Mouse (Mus musculus) gonadal fat pad, adult 2 months (tissue): ENCODE data around the gene Fscn3. TPM values are rescaled to one million over a fixed set of nuclear protein-coding genes. Genes with fewer than 3 reads are reported as not detected.
A peak's percentile ranks its signal among the peaks of the same experiment; 100 is the strongest.

Source experiments
- DNase-seq: peaks from one replicate; pipeline ENCODE4 v3.0.0-alpha.2; 2012; ENCODE audit warnings: low read depth
- polyA plus RNA-seq: library from polyadenylated mRNA; depleted of rRNA; stranded (reverse); fragments of >200 nt; gene quantifications from 2 replicates; pipeline ENCODE4 v1.2.3, GENCODE M21; 2012; rRNA removed

Gene Fscn3
- 2.7 and 4.6 TPM in 2 replicates for polyA plus RNA-seq

GRCm38 (mm10) chr6:28427096-28427839 is at the start of gene Fscn3:
Gene Fscn3, plus strand, starts transcription at chr6:28427789.
- DNase-seq: no peak

GRCm38 (mm10) chr6:28381983-28382382 is 45.6 kb upstream of the Fscn3 start:
- DNase-seq: no peak

DNA sequence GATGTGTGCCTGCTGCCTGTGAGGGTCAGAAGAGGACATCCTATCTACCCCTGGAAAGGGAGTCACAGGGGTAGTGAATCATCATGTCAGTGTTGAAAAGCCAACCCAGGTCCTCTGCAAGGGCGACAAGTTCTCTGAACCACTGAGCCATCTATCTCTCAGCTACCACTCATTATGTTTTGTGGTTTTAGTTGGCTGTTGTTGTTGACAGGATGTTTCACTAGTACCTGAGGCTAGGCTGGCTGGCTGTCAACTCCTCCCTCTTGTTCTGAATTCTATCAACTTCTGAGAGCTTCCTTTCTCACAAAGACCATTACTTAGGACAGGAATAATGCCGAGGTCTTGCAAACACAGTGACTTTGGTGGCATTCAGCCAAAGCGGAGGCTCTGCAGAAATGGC is 42.4 kb upstream of the Fscn3 start:
- DNase-seq: no peak

GRCm38 (mm10) chr6:28389038-28389437 is 38.6 kb upstream of the Fscn3 start:
- no peak for DNase-seq

DNA sequence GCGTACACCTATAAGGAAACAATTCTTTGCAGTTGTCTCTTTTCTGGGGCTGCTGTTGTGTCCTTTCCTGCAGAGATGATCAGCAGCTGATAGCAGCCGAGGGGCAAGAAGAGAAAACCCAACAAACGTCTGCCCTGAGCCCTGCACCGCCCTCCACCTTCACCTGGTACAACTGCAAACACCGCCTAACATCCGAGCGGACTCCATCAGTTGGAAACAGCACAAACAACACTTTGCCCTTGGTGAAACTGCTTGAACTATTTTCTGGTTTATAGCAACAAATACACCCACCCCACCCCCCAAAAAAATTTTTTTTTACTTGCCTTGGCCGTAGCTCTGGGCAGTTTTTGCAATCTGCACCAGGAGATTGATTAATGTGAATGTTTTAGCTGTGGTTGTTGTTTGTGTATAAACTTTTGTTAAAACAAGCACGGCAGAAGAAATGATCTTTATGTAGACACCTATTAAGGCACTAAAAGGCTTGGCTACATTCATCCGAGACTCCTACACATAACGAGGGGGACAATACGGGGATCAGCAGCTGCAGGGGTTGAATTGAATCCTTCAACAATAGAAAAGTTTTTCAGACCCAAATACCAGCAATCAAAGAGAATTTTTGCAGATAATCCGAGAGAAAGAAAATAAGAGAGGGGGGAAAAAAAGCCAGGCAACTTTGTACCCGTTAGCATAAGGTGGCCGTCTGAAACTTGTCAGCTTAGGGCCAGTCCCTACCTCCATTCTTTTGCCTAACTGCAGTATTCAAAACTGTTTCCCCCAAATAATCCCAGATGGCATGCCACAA is 31.3 kb upstream of the Fscn3 start:
- DNase-seq: no peak

DNA sequence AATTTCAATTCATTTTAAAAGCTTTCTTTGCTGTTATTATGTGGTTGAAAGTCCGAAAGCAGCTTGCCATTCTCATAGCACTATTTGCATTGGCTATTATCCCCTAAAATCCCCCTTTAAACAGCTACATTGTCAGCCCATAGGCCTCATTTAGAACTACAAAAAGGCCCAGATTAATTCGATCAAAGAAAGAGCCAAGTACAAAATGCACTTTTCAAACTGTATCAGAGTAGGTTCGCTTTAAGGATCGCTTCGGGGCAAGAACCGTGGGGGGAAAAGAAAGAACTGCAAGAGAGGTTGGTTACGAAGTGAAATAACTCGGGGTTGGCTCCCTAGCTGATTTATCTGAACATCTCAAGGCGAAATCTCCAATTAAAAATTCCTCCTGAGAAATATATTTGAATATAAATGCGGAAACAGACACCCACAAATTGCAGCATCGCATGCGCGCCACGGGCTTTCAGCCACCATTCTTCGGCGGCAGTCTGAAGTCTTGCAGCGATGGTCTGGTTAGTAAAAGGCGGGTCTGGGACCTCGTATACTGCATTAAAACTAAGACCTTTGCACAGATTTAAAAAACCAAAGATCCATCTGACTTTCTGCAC is 30.6 kb upstream of the Fscn3 start:
- no peak for DNase-seq

- no peak for DNase-seq
These were observed 29.8 kb upstream of the Fscn3 start, which contains the start of gene Zfp800 for GRCm38 (mm10) chr6:28397681-28398203. Gene Zfp800, minus strand, starts transcription at chr6:28398005.

GRCm38 (mm10) chr6:28398726-28399125 is 28.9 kb upstream of the Fscn3 start:
- no peak for DNase-seq

DNA sequence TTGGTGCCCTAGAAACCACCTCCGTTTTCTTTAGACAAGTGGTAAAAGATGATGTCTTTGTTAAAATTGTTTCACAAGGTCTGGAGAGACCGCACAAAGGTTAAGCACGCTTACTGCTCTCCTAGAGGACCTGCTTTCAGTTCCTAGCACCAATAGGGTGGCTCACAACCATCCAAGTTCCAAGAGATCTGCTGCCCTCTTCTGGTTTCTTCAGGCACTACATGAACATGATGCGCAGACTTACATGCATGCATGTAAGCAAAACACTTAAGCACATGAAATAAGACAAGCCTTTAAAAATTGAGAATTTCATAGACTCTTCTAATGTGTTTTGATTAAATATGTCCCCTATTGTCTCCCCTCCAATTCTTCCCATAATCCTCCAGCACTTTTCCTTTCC is 27.8 kb upstream of the Fscn3 start:
- no peak for DNase-seq

GRCm38 (mm10) chr6:28410053-28410452 is 17.5 kb upstream of the Fscn3 start:
- no peak for DNase-seq

DNA sequence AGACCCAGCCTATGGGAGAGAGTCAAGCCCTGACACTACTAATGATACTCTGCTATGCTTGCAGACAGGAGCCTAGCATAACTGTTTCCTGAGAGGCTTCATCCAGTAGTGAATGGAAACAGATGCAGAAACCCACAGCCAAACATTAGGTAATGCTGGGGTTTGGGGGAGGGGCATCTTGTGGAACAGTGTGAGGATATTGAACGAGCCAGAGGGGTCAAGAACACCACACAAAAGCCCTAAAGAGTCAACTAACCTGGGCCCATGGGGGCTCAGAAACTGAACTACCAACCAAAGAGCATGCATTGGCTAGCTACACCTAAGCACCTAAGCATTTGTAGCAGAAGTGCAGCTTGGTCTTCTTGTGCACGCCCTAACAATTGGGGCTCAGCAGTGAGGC is 16.4 kb upstream of the Fscn3 start:
- DNase-seq: no peak

DNA sequence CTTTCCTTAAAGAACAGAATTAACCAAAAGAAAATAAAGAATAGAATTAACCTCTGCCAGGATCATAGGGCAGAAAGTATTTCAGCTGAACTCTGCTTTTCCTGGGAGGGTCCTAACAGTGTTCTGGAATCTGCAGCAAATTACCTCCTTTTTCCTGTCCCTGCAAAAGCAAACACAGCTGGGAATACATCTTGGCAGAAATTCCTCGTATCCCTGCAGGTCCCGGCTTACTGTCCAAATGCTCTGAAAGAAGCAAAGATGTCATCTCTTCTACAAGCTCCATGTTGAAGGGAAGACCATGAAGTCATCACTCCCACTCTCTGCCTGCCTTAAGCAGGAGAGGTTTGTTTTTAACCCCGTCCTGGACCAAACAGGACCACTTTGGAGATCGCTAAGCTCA is 10.6 kb upstream of the Fscn3 start:
- no peak for DNase-seq

GRCm38 (mm10) chr6:28418449-28418848 is 9.1 kb upstream of the Fscn3 start:
- DNase-seq: no peak

DNA sequence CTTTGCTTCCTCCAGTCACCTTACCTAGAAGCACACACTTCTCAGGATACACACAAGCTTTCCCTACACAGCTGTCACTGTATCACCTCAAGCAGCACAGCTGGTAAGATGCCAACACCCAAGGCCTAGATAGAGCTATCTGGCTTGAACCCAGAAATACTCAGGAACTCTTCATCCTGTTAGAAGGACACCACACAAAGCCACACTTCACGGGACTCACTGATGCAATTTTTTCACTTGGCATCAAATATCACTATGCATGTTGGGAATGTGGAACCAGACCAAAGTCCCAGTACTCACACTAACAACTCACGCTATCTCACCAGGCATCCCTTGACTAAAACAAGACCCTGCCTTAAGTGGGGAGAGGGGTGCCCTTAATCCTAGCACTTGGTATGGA is 7.9 kb upstream of the Fscn3 start:
- DNase-seq: no peak

DNA sequence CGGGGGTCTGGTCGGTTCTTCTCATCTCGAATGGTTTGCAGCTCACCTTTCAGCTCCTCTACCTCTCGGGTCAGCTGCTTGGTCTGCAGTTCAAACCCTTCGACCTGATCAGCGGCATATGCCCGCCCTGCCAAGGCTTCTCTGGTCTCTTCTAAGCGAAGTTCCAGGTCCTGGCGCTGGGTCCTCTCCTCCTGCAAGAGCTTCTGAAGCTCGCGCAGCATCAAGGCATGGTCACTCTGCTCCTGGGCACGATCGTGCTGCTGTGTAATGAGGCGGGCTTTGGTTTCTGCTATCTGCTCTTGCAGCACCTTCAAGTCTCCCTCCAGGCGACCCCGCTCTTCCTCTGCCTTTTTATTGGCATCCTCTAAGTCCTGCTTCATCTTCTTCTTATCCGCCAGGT is 7.2 kb upstream of the Fscn3 start:
- DNase-seq: no peak

DNA sequence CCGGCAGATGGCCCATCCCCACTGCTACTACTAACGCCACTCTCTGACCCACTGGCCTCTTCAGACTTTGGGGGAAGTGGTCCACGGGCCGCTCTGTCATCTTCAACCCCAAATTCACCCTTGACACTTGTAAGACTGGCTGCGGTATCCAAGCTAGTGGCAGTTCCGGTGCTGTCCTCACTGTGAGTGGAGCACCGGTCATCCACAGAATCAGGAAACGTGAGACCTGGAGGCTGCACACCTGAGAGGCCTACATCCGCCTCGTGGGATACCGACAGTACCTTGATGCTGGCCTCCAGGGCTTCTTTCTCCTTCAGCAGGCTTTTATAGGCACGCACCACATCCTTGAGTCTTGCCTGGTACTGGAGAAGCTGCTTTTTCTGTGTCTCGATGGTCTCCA is 6.7 kb upstream of the Fscn3 start:
- DNase-seq: no peak

DNA sequence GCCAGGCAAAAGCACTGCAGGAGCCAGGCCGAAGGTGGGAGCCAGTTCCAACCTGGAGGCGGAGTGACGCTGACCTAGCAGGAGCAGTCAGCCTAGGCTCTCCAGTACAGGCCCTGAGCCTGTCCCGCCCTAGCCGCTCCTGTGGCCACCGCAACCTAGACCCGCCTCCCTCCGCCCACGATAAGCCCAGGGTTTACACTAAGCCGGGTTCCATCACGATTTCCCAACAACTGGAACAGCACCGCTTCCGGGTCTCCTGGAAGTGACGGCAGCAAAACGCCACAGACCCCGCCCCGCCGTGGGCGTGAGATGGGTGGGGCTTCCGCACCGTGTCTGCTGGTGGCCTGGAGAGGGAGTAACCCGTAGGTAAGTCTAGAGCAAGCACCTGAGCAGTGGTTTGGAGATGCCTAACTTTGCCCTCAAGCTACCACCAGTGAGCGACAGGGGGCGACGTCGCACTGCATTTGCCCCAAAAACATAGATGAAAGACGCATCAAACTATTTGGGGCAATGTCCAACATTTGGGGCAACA is 6.1 kb upstream of the Fscn3 start:
- peak; percentile 92 for DNase-seq

- no peak for DNase-seq
These were observed 4.8 kb upstream of the Fscn3 start for GRCm38 (mm10) chr6:28422651-28423290.

- no peak for DNase-seq
These were observed 4.3 kb upstream of the Fscn3 start, which contains the start of gene Arf5 for GRCm38 (mm10) chr6:28423313-28423712. Gene Arf5, plus strand, starts transcription at chr6:28423560.

DNA sequence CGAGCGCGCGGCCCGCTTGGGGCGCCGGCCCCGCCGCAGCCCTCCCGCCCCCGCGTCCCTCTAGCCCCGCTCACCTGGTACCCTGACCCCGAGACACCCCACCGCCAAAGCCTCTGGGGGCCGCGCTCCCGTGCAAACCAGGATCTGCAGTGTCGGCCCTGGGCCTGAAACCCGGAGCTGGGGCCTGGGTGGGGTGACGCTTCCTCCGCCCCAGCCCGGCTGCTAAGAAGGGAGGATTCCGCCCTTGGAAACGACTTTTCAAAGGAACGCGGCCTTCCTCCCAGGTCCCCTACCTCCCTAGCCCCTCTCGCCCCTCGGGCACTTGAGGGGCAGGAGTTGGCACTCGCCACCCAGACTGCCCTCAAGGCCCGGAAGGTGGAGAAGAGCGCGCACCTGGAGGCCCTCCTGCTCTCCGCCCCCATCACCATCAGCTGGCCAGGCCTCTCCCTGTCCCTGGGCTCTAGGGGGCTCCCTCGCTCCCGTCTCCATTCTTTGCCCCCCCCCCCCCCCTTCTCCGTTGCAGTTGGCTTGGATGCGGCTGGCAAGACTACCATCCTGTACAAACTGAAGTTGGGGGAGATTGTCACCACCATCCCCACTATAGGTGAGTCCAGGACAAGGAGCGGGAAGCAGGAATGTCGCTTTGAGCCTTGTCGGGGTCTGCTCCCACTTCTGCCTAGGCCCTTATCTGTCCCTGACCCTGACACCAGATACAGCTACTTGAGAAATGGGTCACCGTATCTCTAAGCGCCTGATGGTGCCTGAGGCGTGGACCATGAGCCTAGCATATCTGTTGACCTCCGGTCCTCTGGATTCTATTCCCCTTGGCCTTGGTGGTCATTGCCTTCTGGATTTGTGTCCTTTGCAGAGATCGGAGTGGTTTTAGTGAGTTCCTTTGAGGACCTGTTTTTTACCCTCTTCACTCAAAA is 3.6 kb upstream of the Fscn3 start:
- no peak for DNase-seq

GRCm38 (mm10) chr6:28425019-28425418 is 2.6 kb upstream of the Fscn3 start:
- no peak for DNase-seq
